In the genomic region with DNA sequence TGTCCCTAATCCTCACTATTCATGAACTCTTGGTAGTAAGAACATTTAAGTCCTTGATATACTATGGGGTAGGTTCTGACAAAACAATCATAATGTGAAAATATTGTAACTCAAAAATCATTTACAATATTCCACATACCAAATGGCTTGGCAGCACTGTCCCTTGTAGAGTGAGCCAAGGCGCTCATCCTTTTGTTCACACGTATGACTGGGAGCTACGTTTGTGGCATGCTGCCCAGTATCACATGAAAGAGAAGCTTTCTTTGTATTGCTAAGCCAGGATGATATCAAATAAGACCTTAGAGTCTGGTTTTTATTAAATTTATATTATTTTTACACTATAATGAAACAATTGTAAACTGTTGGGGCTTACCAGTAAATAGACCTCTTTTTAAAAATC, we compare ENCODE assay signal across 23 mouse cellular contexts. TPM values are rescaled to one million over a fixed set of nuclear protein-coding genes. Genes with fewer than 3 reads are reported as not detected.
DNase-seq lines count a peak whose midpoint lies in the region; ATAC-seq and TF ChIP-seq lines count a peak whose summit lies in the region.
"Had no signal": no experiment of that assay in that cellular context is flagged by ENCODE, and none has a peak within 500 bp of the region (broad histone marks: within the 10 kb centered on the region; RNA-seq: fewer than 3 reads in every experiment).

No protein-coding gene starts in this region.

- intact Hi-C loops in left cerebral cortex, adult 2 months (cut with DNase I): no loop called here

- no peaks in the 10 kb centered on the region for H3K36me3 ChIP-seq in forebrain, embryonic 13.5 days (ENCODE audit: poor library complexity, severe bottlenecking)
- H3K36me3 ChIP-seq in forebrain, embryonic 11.5 days (ENCODE audit: control insufficient read depth, insufficient read depth, low read length): no peaks in the 10 kb centered on the region
- H3K36me3 ChIP-seq: heart, embryonic 10.5 days; hindbrain, embryonic 15.5 days; intestine, embryonic 15.5 days; limb, embryonic 15.5 days; lung, embryonic 15.5 days; neural tube, embryonic 15.5 days had no signal

- H3K4me1 ChIP-seq in forebrain, embryonic 13.5 days: no peaks in the 10 kb centered on the region
- no peaks in the 10 kb centered on the region for H3K4me1 ChIP-seq in forebrain, embryonic 11.5 days (replicated peaks; ENCODE audit: control insufficient read depth, insufficient read depth, low read length)
- H3K4me1 ChIP-seq: hindbrain, embryonic 15.5 days; intestine, embryonic 15.5 days; limb, embryonic 15.5 days; lung, embryonic 15.5 days; neural tube, embryonic 15.5 days had no signal

- no peak for DNase-seq in forebrain, embryonic 11.5 days (ENCODE audit: low spot score)
- DNase-seq in left cerebral cortex, adult 18-20 months (ENCODE audit: low spot score in 2 of 2): peak; percentile 6 to 24
- DNase-seq in left cerebral cortex, adult 2 months (ENCODE audit: extremely low spot score in 1 of 2, low spot score in 2 of 2): no peak
- DNase-seq in right cerebral cortex, adult 18-20 months: peak; percentile 14
- no peak for DNase-seq in right cerebral cortex, postnatal 25 days
- DNase-seq in layer of hippocampus, postnatal 36 days: no peak
- DNase-seq: adrenal gland, adult 2 months; cerebellum, adult 9-10 months; heart, postnatal 4 days; kidney, adult 8-10 months; kidney, postnatal 10 days; lung, postnatal 36 days; thymus, postnatal 14 days had no signal

- no peaks in the 10 kb centered on the region for H3K9me3 ChIP-seq in forebrain, embryonic 13.5 days (replicated peaks)
- H3K9me3 ChIP-seq in forebrain, embryonic 11.5 days (ENCODE audit: control insufficient read depth, low read length): no peaks in the 10 kb centered on the region
- H3K9me3 ChIP-seq: heart, embryonic 10.5 days; hindbrain, embryonic 15.5 days; intestine, embryonic 15.5 days; limb, embryonic 15.5 days; lung, embryonic 15.5 days; neural tube, embryonic 15.5 days had no signal

- no peak for TF ChIP-seq CTCF in left cerebral cortex, adult 2 months (IDR thresholded peaks at IDR 0.05)

- no peak overlapping the region for H3K9ac ChIP-seq in forebrain, embryonic 13.5 days
- no peak overlapping the region for H3K9ac ChIP-seq in forebrain, embryonic 11.5 days (ENCODE audit: low read length)
- H3K9ac ChIP-seq: hindbrain, embryonic 15.5 days; intestine, embryonic 15.5 days; limb, embryonic 15.5 days; liver, embryonic 14.5 days; lung, embryonic 15.5 days; neural tube, embryonic 15.5 days had no signal

- no peaks in the 10 kb centered on the region for H3K27me3 ChIP-seq in forebrain, embryonic 13.5 days
- H3K27me3 ChIP-seq in forebrain, embryonic 11.5 days (ENCODE audit: control insufficient read depth, insufficient read depth, low read length): no peaks in the 10 kb centered on the region
- H3K27me3 ChIP-seq: hindbrain, embryonic 15.5 days; intestine, embryonic 15.5 days; limb, embryonic 15.5 days; lung, embryonic 15.5 days; neural tube, embryonic 15.5 days; Patski had no signal

- H3K4me3 ChIP-seq in forebrain, embryonic 13.5 days: no peak overlapping the region
- H3K4me3 ChIP-seq in forebrain, embryonic 11.5 days (ENCODE audit: low read depth, low read length): no peak overlapping the region
- H3K4me3 ChIP-seq in left cerebral cortex, adult 2 months: no peak overlapping the region
- H3K4me3 ChIP-seq: heart, embryonic 10.5 days; hindbrain, embryonic 15.5 days; intestine, embryonic 15.5 days; limb, embryonic 15.5 days; lung, embryonic 15.5 days; neural tube, embryonic 15.5 days had no signal

- no peak overlapping the region for H3K4me2 ChIP-seq in forebrain, embryonic 13.5 days
- H3K4me2 ChIP-seq in forebrain, embryonic 11.5 days (ENCODE audit: low read depth, low read length, severe bottlenecking): no peak overlapping the region
- H3K4me2 ChIP-seq: hindbrain, embryonic 15.5 days; intestine, embryonic 15.5 days; limb, embryonic 15.5 days; lung, embryonic 15.5 days; neural tube, embryonic 15.5 days had no signal

- no peak overlapping the region for H3K27ac ChIP-seq in forebrain, embryonic 13.5 days
- H3K27ac ChIP-seq in forebrain, embryonic 11.5 days (ENCODE audit: low read depth, low read length): no peak overlapping the region
- no peak overlapping the region for H3K27ac ChIP-seq in left cerebral cortex, adult 2 months
- H3K27ac ChIP-seq: heart, embryonic 10.5 days; hindbrain, embryonic 15.5 days; intestine, embryonic 15.5 days; limb, embryonic 15.5 days; liver, embryonic 14.5 days; lung, embryonic 15.5 days; neural tube, embryonic 15.5 days had no signal

- ATAC-seq in forebrain, embryonic 13.5 days: 0 out of 2 replicates have a peak, but pooled peaks have one; percentile 57
- ATAC-seq in forebrain, embryonic 11.5 days (replicated peaks; ENCODE audit: low FRiP score): no peak
- ATAC-seq: intestine, embryonic 15.5 days; Patski had no signal

- WGBS in forebrain, embryonic 13.5 days: 67% methylated on average over 3 of the region's 3 CpGs
- WGBS in forebrain, embryonic 11.5 days: 90% methylated on average over 3 of the region's 3 CpGs

RNA-seq across cellular contexts. Expression of a gene that starts 56.0 kb away (rescaled TPM):
- polyA plus RNA-seq in forebrain, embryonic 13.5 days (2015; fragmentation: Nextera tagmentation; extraction: Ambion mirVana): not detected in 2 replicates
- 0.61 and 0.65 TPM in 2 replicates for polyA plus RNA-seq in forebrain, embryonic 11.5 days (2014; fragmentation: Nextera tagmentation; extraction: Ambion mirVana)
- 1 to 10 TPM; 6.4 to 6.9 TPM for total RNA-seq in left cerebral cortex, adult 18-20 months (2021)
- 1 to 10 TPM; 6.7 to 6.8 TPM for total RNA-seq in left cerebral cortex, adult 2 months (2021)
- 1 to 10 TPM; 6.2 to 6.5 TPM for total RNA-seq in layer of hippocampus, postnatal 36 days (2021)
- total RNA-seq: megakaryocyte-erythroid progenitor cell, adult 5-6 weeks had no signal
- polyA plus RNA-seq: hindbrain, embryonic 15.5 days; Patski had no signal

Comparison
In these comparisons a context has a peak if more than half of its experiments do, and no peak if none do; other contexts are left out.
1. DNase-seq: peak in left cerebral cortex, adult 18-20 months (2 of 2) and right cerebral cortex, adult 18-20 months (single experiment); none in forebrain, embryonic 11.5 days (single experiment), left cerebral cortex, adult 2 months (0 of 2), right cerebral cortex, postnatal 25 days (single experiment) and layer of hippocampus, postnatal 36 days (0 of 2).